Mouse (Mus musculus): ENCODE results near the gene Kars. TPM values are rescaled to one million over a fixed set of nuclear protein-coding genes. Genes with fewer than 3 reads are reported as not detected.

Gene Kars
- total and polyA plus RNA-seq, 3 experiments = 257 to 400 (median 304) TPM

GRCm38 (mm10) chr8:111957231-111957630 lies 53.9 kb downstream of the Kars start:
- dilution Hi-C loops (cut with MboI; ENCODE audit: extremely low pct_ligation_motif_present, extremely low pct_unique_long_range_greater_than_20kb, low sequenced_read_pairs) (no loop called here), in situ Hi-C loops (cut with MboI; ENCODE audit: low pct_ligation_motif_present, low pct_unique_long_range_greater_than_20kb, low sequenced_read_pairs) (no loop called here)
- Histone ChIP-seq H3K79me2 (replicated peaks; ENCODE audit: control insufficient read depth, extremely low read depth, insufficient read depth, poor library complexity, severe bottlenecking) (no peaks in the 10 kb centered on the region; the same call in 1 of the 2 replicates), H3K4me2 (ENCODE audit: insufficient read depth, low read depth, poor library complexity, severe bottlenecking) (no peak overlapping the region), H3K4me3 (replicated peaks in 1 of 3; ENCODE audit: low read depth in 2 of 3, low read length in 2 of 3, poor library complexity in 1 of 3) (no peak overlapping the region), H3K9me3 (replicated peaks; ENCODE audit: low read length) (no peaks in the 10 kb centered on the region), H3K27ac (ENCODE audit: insufficient read depth, low read depth) (no peak overlapping the region), H3K9ac (ENCODE audit: insufficient read depth, low read depth) (no peak overlapping the region), H3K27me3 (replicated peaks) (no peaks in the 10 kb centered on the region), H3K36me3 (replicated peaks in 1 of 2; ENCODE audit: control insufficient read depth in 1 of 2, insufficient read depth in 1 of 2, low read length in 1 of 2) (peaks cover 46 to 75% of the 10 kb centered on the region in 2 experiments), H3K4me1 (ENCODE audit: control insufficient read depth in 1 of 2, insufficient read depth in 2 of 2) (peaks cover 0 to 8% of the 10 kb centered on the region in 2 experiments; a peak in 1 of 4 replicates)
- no peak for DNase-seq (ENCODE audit: extremely low read depth)
- TF ChIP-seq CHD2 (IDR thresholded peaks at IDR 0.05; ENCODE audit: low read length) (no peak), UBTF (IDR thresholded peaks at IDR 0.05; ENCODE audit: low read depth, low read length) (no peak), HCFC1 (IDR thresholded peaks at IDR 0.05; ENCODE audit: low read depth, low read length) (no peak), RAD21 (IDR thresholded peaks at IDR 0.05; ENCODE audit: low read depth, low read length) (no peak), MYC (IDR thresholded peaks at IDR 0.05; ENCODE audit: low read depth, low read length) (no peak), MEF2A (IDR thresholded peaks at IDR 0.05; ENCODE audit: borderline replicate concordance, low read depth, low read length) (no peak), SMC3 (IDR thresholded peaks at IDR 0.05; ENCODE audit: low read depth, low read length) (no peak), ZKSCAN1 (IDR thresholded peaks at IDR 0.05; ENCODE audit: borderline replicate concordance, low read depth, low read length) (no peak), IRF4 (IDR thresholded peaks at IDR 0.05; ENCODE audit: low read depth, low read length) (no peak), NRF1 (IDR thresholded peaks at IDR 0.05; ENCODE audit: low read depth, low read length) (no peak), ETS1 (conservative IDR thresholded peaks at IDR 0.05; ENCODE audit: low read depth, low read length) (no peak), SIN3A (IDR thresholded peaks at IDR 0.05; ENCODE audit: low read length) (no peak), RCOR1 (conservative IDR thresholded peaks at IDR 0.05; ENCODE audit: low read depth, low read length) (no peak), TBP (conservative IDR thresholded peaks at IDR 0.05; ENCODE audit: low read depth, low read length) (no peak), CHD1 (IDR thresholded peaks at IDR 0.05; ENCODE audit: low read depth, low read length) (no peak), NELFE (IDR thresholded peaks at IDR 0.05; ENCODE audit: low read depth, low read length) (no peak)

- Histone ChIP-seq H3K27ac (ENCODE audit: insufficient read depth, low read depth) (no peak overlapping the region), H3K4me2 (ENCODE audit: insufficient read depth, low read depth, poor library complexity, severe bottlenecking) (no peak overlapping the region), H3K27me3 (replicated peaks) (no peaks in the 10 kb centered on the region), H3K79me2 (replicated peaks; ENCODE audit: control insufficient read depth, extremely low read depth, insufficient read depth, poor library complexity, severe bottlenecking) (no peaks in the 10 kb centered on the region; the same call in 1 of the 2 replicates), H3K9ac (ENCODE audit: insufficient read depth, low read depth) (no peak overlapping the region), H3K36me3 (replicated peaks in 1 of 2; ENCODE audit: control insufficient read depth in 1 of 2, insufficient read depth in 1 of 2, low read length in 1 of 2) (peaks cover 52 to 82% of the 10 kb centered on the region in 2 experiments), H3K4me1 (ENCODE audit: control insufficient read depth in 1 of 2, insufficient read depth in 2 of 2) (peaks cover 0 to 16% of the 10 kb centered on the region in 2 experiments; a peak in 3 of 4 replicates), H3K4me3 (replicated peaks in 1 of 3; ENCODE audit: low read depth in 2 of 3, low read length in 2 of 3, poor library complexity in 1 of 3) (no peak overlapping the region), H3K9me3 (replicated peaks; ENCODE audit: low read length) (no peaks in the 10 kb centered on the region)
- in situ Hi-C loops (cut with MboI; ENCODE audit: low pct_ligation_motif_present, low pct_unique_long_range_greater_than_20kb, low sequenced_read_pairs) = no loop called here
- DNase-seq (ENCODE audit: extremely low read depth) = no peak
- TF ChIP-seq MEF2A (IDR thresholded peaks at IDR 0.05; ENCODE audit: borderline replicate concordance, low read depth, low read length) = peak; percentile 45; the same call in 1 of the 2 replicates
- TF ChIP-seq RCOR1 (conservative IDR thresholded peaks at IDR 0.05; ENCODE audit: low read depth, low read length) = no peak
- no peak for TF ChIP-seq NELFE (IDR thresholded peaks at IDR 0.05; ENCODE audit: low read depth, low read length)
- TF ChIP-seq UBTF (IDR thresholded peaks at IDR 0.05; ENCODE audit: low read depth, low read length) = no peak
- no peak for TF ChIP-seq CHD2 (IDR thresholded peaks at IDR 0.05; ENCODE audit: low read length)
- no peak for TF ChIP-seq NRF1 (IDR thresholded peaks at IDR 0.05; ENCODE audit: low read depth, low read length)
- TF ChIP-seq ZNF384 (IDR thresholded peaks at IDR 0.05; ENCODE audit: low read depth, low read length) = no peak; the same call in 1 of the 2 replicates
- TF ChIP-seq POLR2AphosphoS2 (IDR thresholded peaks at IDR 0.05; ENCODE audit: low read depth, low read length) = no peak
- 0 out of 2 replicates have a peak, but pooled peaks have one; percentile 9 for TF ChIP-seq EP300 (IDR thresholded peaks at IDR 0.05; ENCODE audit: low read length)
- TF ChIP-seq CHD1 (IDR thresholded peaks at IDR 0.05; ENCODE audit: low read depth, low read length) = no peak
- TF ChIP-seq BHLHE40 (IDR thresholded peaks at IDR 0.05; ENCODE audit: low read depth, low read length) = no peak
- TF ChIP-seq MXI1 (IDR thresholded peaks at IDR 0.05; ENCODE audit: low read depth, low read length) = no peak
- dilution Hi-C loops (cut with MboI; ENCODE audit: extremely low pct_ligation_motif_present, extremely low pct_unique_long_range_greater_than_20kb, low sequenced_read_pairs) = no loop called here
These were observed 55.2 kb downstream of the Kars start for GRCm38 (mm10) chr8:111955879-111956278.
